Mouse (Mus musculus) embryonic facial prominence, embryonic 10.5 days (tissue): Measurements from ENCODE around the gene Gm8947. TPM values are rescaled to one million over a fixed set of nuclear protein-coding genes. Genes with fewer than 3 reads are reported as not detected.
"Not testable (repeated sequence)": the region's sequence is repeated elsewhere in the genome, so short reads cannot be mapped to it uniquely, and the experiment has no call there.

ENCODE experiments used
- DNase-seq: peaks from one replicate; pipeline ENCODE4 v3.0.0-alpha.2; 2017; ENCODE audit warnings: low spot score
- H3K27ac ChIP-seq: fragments of 300-500 bp; sonication (generic); replicated peaks from 2 replicates; pipeline ENCODE4 v1.5.1; 2016; ENCODE audit warnings: mild to moderate bottlenecking
- H3K27me3 ChIP-seq: fragments of 300-500 bp; sonication (generic); replicated peaks from 2 replicates; pipeline ENCODE4 v1.6.1; 2016; ENCODE audit warnings: low read depth, mild to moderate bottlenecking; ENCODE audit not compliant: poor library complexity, severe bottlenecking
- H3K36me3 ChIP-seq: fragments of 300-500 bp; sonication (generic); replicated peaks from 2 replicates; pipeline ENCODE4 v1.6.1; 2016; ENCODE audit warnings: mild to moderate bottlenecking, moderate library complexity
- H3K4me1 ChIP-seq: fragments of 300-500 bp; sonication (generic); 2 replicates; pipeline ENCODE4 v1.6.1; 2016
- H3K4me3 ChIP-seq: fragments of 300-500 bp; sonication (generic); 2 replicates; pipeline ENCODE4 v1.5.1; 2016; ENCODE audit warnings: mild to moderate bottlenecking, moderate library complexity
- H3K9me3 ChIP-seq: fragments of 300-500 bp; sonication (generic); 2 replicates; pipeline ENCODE4 v1.6.1; 2016; ENCODE audit warnings: mild to moderate bottlenecking
- WGBS: fragments of 180-500 bp; shearing (Covaris S2); methylation state at CpG from one replicate; pipeline ENCODE4 v1.1.7; 2016; 5-methylcytosine and 5-hydroxymethylcytosine counted together
- polyA plus RNA-seq: library from polyadenylated mRNA; unstranded; fragments of >200 nt; fragmentation: Nextera tagmentation; extraction: Ambion mirVana; gene quantifications from 2 replicates; pipeline ENCODE4 v1.2.1, GENCODE M21; 2016

Gm8947 gene
- polyA plus RNA-seq, 1 experiment from 2014 or later = not detected

DNA sequence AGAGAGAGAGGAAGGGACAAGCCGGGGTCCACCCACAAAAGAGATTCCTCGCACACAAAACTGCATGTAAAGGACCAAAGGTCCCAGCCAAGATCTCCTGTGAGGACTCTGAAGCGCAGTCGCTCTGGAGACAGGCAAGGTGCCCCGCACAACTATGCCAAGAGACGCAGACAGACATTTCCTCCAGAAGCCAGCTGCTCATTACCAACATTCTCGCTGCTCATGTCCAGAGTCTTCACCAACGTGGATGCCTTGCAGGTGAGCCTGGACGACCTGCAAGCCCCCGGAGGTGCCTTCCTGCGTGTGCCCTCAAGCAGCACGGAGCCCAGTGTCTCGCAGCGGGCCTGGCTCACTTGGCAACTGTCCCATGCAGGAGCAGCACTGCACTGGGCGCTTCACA, 563 bp downstream of the Gm8947 start:
- DNase-seq, H3K9me3 ChIP-seq, H3K27me3 ChIP-seq, H3K36me3 ChIP-seq, H3K27ac ChIP-seq, H3K4me3 ChIP-seq, H3K4me1 ChIP-seq: not testable (repeated sequence)
- 92% methylated on average over 15 of the region's 15 CpGs for WGBS

DNA sequence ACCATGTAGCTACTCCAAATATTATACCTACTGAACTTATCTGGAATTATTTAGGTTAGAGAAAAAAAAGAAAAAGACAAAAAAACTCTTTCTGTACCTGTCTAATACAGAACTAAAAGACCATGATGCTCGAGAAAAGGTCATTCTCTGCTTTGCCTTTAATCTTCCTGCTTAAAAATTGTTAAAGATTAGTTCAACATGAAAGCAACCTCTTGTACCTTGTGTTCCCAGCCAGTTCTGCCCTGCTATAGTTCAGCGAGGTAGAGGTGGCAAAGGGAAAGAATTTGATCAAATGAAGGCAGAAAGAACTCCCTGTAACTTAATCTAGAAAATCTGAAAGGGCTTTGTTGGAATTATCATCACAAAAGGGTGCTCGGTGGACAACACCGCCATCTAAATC, 3.8 kb downstream of the Gm8947 start:
- H3K9me3 ChIP-seq, H3K27me3 ChIP-seq, H3K27ac ChIP-seq, H3K4me1 ChIP-seq, H3K4me3 ChIP-seq, H3K36me3 ChIP-seq, DNase-seq: not testable (repeated sequence)
- 73% methylated on average over 4 of the region's 4 CpGs for WGBS

DNA sequence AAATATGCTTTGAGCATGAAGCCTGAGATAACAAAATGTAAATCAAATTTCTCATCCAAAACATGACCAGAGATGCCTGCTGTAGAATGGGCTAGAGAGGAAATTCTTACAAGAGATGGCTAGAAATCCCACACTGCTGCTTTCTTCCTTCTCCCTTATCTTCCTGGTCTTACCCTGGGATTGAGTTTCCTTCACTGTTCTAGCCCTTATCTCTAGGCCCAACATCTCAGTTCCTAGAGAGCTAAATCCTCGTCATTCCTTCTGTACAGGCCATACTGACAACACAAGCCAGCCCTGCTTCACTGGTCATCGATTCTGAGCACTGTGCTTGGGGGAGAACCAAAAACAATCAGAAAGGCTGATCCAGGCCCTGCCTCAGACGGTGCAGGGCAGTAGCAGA, 4.5 kb downstream of the Gm8947 start:
- H3K27ac ChIP-seq, DNase-seq, H3K27me3 ChIP-seq, H3K4me1 ChIP-seq, H3K36me3 ChIP-seq, H3K9me3 ChIP-seq, H3K4me3 ChIP-seq: not testable (repeated sequence)
- WGBS = 75% methylated on average over 3 of the region's 3 CpGs

DNA sequence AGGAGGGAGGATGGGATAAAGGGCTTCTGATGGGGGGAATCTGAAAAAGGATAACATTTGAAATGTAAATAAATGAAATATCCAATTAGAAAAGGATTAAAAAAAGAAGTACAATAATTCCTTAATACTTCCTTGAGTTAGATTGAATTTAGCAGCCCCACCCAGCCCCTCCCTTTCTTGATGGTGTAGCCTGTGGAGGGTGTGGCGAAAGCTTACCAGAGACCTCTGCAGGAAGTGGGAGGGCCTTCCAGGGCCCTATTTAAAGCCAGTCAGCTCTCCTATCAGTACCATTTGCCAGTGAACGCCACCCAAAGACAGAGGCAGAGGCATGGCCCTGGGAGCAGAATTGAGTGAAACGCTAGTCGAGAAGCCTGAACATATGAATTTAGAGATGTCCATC, 5.9 kb downstream of the Gm8947 start, which contains the start of gene Gm47995:
Gene Gm47995 (plus strand): TSS at position 329 of the 400 bp plus-strand sequence.
- not testable (repeated sequence) for DNase-seq, H3K4me3 ChIP-seq, H3K4me1 ChIP-seq, H3K9me3 ChIP-seq, H3K36me3 ChIP-seq, H3K27me3 ChIP-seq, H3K27ac ChIP-seq
- 90% methylated on average over 4 of the region's 4 CpGs for WGBS

DNA sequence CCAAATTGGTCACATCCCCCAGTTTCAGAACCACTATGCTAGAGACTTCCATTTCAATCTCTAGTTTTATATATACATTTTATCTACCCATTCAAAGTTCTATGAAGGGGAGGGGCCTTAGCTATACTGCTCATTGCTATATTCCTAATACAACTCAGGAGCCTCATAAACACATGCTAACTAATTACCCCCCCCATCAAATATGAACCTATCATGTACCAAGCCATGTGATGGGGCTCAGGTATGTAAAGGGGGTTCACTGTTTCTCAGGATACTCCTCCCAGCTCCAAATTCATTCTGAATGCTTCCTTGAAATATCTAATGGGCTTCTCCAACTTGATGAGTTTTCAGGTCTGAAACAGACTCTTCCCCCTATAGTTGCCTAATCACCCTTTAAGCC, 8.4 kb downstream of the Gm8947 start:
- not testable (repeated sequence) for H3K27ac ChIP-seq, H3K4me3 ChIP-seq, H3K9me3 ChIP-seq, DNase-seq, H3K36me3 ChIP-seq, H3K4me1 ChIP-seq, H3K27me3 ChIP-seq

DNA sequence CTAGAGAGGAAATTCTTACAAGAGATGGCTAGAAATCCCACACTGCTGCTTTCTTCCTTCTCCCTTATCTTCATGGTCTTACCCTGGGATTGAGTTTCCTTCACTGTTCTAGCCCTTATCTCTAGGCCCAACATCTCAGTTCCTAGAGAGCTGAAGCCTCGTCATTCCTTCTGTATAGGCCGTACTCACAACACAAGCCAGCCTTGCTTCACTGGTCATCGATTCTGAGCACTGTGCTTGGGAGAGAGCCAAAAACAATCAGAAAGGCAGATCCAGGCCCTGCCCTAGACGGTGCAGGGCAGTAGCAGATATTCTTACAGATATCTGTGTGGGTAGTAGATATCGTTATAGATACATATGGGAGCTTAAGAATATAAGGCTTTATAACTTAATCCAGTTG, 10.6 kb downstream of the Gm8947 start:
- 84% methylated on average over 4 of the region's 5 CpGs for WGBS

DNA sequence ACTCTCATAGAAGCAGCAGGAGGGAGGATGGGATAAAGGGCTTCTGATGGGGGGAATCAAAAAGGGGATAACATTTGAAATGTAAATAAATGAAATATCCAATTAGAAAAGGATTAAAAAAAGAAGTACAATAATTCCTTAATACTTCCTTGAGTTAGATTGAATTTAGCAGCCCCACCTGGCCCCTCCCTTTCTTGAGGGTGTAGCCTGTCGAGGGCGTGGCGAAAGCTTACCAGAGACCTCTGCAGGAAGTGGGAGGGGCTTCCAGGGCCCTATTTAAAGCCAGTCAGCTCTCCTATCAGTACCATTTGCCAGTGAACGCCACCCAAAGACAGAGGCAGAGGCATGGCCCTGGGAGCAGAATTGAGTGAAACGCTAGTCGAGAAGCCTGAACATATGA, 11.6 kb downstream of the Gm8947 start, which contains the start of gene 3110040M04Rik:
Gene 3110040M04Rik (plus strand): TSS at position 304 of the 400 bp plus-strand sequence.
- not testable (repeated sequence) for H3K4me1 ChIP-seq, H3K27me3 ChIP-seq, H3K9me3 ChIP-seq, H3K36me3 ChIP-seq, DNase-seq, H3K4me3 ChIP-seq, H3K27ac ChIP-seq
- no CpG with 5 or more reads among the region's 6 CpGs for WGBS

More for the DNA sequence above, 10.6 kb downstream of the Gm8947 start:
- not testable (repeated sequence) for H3K4me3 ChIP-seq, H3K9me3 ChIP-seq, H3K4me1 ChIP-seq, DNase-seq, H3K27ac ChIP-seq, H3K27me3 ChIP-seq, H3K36me3 ChIP-seq

DNA sequence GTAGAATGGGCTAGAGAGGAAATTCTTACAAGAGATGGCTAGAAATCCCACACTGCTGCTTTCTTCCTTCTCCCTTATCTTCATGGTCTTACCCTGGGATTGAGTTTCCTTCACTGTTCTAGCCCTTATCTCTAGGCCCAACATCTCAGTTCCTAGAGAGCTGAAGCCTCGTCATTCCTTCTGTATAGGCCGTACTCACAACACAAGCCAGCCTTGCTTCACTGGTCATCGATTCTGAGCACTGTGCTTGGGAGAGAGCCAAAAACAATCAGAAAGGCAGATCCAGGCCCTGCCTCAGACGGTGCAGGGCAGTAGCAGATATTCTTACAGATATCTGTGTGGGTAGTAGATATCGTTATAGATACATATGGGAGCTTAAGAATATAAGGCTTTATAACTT, 16.3 kb downstream of the Gm8947 start:
- not testable (repeated sequence) for H3K4me1 ChIP-seq, DNase-seq, H3K27me3 ChIP-seq, H3K4me3 ChIP-seq, H3K36me3 ChIP-seq, H3K9me3 ChIP-seq, H3K27ac ChIP-seq
- WGBS = 84% methylated on average over 4 of the region's 5 CpGs

DNA sequence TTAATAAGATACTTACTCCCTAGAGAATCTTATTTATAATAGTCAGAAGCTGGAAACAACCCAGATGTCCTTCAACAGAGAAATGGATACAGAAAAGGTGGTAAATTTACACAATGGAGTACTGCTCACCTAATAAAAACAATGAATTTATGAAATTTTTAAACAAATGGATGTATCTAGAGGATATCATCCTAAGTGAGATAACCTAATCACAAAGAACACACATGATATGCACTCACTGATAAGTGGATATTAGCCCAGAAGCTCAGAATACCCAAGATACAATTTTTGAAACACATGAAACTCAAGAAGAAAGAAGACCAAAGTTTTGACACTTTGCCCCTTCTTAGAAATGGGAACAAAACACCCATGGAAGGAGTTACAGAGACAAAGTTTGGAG, 16.8 kb downstream of the Gm8947 start:
- not testable (repeated sequence) for H3K4me1 ChIP-seq, H3K27ac ChIP-seq, DNase-seq, H3K27me3 ChIP-seq, H3K9me3 ChIP-seq, H3K36me3 ChIP-seq, H3K4me3 ChIP-seq

DNA sequence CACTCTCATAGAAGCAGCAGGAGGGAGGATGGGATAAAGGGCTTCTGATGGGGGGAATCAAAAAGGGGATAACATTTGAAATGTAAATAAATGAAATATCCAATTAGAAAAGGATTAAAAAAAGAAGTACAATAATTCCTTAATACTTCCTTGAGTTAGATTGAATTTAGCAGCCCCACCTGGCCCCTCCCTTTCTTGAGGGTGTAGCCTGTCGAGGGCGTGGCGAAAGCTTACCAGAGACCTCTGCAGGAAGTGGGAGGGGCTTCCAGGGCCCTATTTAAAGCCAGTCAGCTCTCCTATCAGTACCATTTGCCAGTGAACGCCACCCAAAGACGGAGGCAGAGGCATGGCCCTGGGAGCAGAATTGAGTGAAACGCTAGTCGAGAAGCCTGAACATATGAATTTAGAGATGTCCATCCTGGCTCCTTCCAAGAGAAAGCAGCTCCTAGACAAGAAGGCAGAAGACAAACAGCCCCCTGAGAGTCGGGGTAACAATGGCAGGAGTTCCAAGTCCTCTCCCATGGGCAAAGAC, 17.7 kb downstream of the Gm8947 start, which contains the start of gene Gm47996:
Gene Gm47996 (plus strand): TSS at position 308 of the 532 bp plus-strand sequence.
- H3K4me1 ChIP-seq, H3K27me3 ChIP-seq, DNase-seq, H3K9me3 ChIP-seq, H3K27ac ChIP-seq, H3K4me3 ChIP-seq, H3K36me3 ChIP-seq: not testable (repeated sequence)
- 88% methylated on average over 6 of the region's 8 CpGs for WGBS

DNA sequence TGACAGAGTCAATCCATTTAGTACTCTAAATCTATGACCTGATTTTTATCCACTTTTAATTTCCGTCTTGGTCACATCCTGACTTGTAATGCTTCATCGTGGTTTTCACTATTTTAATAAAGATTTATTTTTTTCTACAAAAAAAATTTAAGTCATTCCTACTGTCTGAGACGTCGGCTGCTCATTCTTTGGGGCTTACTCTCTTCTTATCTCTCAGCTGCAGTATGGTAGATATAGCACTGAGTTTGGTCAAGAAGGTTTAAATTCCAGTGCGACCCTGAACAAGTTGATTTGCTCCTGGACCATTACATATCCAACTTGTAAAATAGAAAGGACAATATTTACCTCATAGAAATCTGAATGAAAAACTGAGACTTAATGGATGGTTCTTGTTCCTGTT, 19.5 kb downstream of the Gm8947 start:
- H3K4me3 ChIP-seq, H3K4me1 ChIP-seq, DNase-seq, H3K27me3 ChIP-seq, H3K9me3 ChIP-seq, H3K36me3 ChIP-seq, H3K27ac ChIP-seq: not testable (repeated sequence)
- 90% methylated on average over 5 of the region's 5 CpGs for WGBS

DNA sequence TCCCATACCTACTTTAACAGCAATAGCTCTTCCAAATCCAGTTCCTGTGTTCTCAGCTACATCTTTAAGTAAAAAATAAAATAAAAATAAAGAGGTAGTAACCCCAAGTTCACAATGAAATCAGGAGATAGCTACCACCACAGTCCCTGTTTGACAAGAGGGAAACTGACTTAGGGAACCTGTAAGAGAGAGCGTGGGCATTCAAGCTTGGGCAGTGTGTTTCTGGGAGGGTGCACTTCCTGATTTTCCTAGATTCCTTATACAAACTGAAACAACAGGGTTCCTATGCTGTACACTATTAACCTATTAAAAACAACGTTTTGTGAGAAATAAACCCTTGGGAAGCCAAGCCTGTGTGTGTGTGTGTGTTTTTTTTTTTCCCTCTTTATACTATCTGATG, 22.7 kb downstream of the Gm8947 start:
- no peak overlapping the region for H3K27ac ChIP-seq
- H3K4me1 ChIP-seq = peaks cover 4% of the 10 kb centered on the region; the same call in 1 of the 2 replicates
- no peak overlapping the region for H3K4me3 ChIP-seq
- 77% methylated on average over 2 of the region's 2 CpGs for WGBS
- no peaks in the 10 kb centered on the region for H3K27me3 ChIP-seq
- no peaks in the 10 kb centered on the region for H3K36me3 ChIP-seq
- DNase-seq = no peak
- no peaks in the 10 kb centered on the region for H3K9me3 ChIP-seq

DNA sequence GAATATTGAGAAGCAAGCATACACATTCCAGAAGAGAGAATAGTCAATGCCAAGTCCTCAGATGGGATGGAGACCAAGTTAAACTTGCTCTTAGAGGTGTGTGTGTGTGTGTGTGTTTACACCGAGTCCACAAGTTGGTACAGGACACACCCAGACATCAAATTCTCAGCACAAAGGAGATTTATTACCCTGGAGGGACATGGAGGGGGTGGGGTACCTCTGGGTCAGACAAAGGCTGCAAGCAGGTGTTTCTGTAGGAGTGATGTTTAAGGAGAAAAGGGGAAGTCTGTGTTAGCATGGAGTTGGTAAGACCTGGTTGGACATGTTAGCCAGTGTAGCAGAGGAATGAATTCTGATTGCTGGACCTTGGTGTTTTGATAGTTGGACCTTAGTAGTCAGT, 23.8 kb downstream of the Gm8947 start:
- DNase-seq = no peak
- Histone ChIP-seq H3K27me3 (no peaks in the 10 kb centered on the region), H3K27ac (no peak overlapping the region), H3K36me3 (no peaks in the 10 kb centered on the region), H3K4me3 (no peak overlapping the region), H3K9me3 (no peaks in the 10 kb centered on the region), H3K4me1 (peaks cover 4% of the 10 kb centered on the region; the same call in 1 of the 2 replicates)
- 75% methylated on average over 1 of the region's 1 CpGs for WGBS

DNA sequence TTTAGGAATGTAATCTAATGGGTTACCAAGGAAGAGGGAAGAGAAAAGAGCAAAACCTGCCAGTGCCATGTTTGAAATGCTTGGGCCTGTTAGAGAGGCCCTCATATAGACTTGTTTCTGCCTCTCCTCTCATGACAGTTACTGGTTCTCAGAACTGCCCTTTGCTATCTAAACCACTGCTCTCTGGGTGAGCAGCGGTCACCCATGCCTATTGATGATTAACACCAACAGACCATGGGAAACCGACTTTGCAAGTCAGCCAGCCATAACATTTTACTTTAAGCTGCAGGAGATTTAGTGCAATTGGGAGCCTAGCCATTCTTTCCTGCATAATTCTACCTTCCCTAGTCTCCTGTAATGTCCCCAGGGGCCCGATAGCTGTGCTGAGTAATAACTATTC, 24.2 kb downstream of the Gm8947 start:
- WGBS = 81% methylated on average over 3 of the region's 3 CpGs

More for the DNA sequence above, 24.2 kb downstream of the Gm8947 start:
- H3K9me3 ChIP-seq = no peaks in the 10 kb centered on the region
- no peak for DNase-seq
- H3K4me3 ChIP-seq = no peak overlapping the region
- no peaks in the 10 kb centered on the region for H3K27me3 ChIP-seq
- no peaks in the 10 kb centered on the region for H3K36me3 ChIP-seq
- H3K27ac ChIP-seq = no peak overlapping the region
- peaks cover 4% of the 10 kb centered on the region; the same call in 1 of the 2 replicates for H3K4me1 ChIP-seq
